Mouse (Mus musculus) right cerebral cortex, postnatal 14 days (tissue): ENCODE measurements around the gene Cyb5b.

Source experiments
- DNase-seq: peaks from one replicate; pipeline ENCODE4 v3.0.0; 2022

The Cyb5b gene

DNA sequence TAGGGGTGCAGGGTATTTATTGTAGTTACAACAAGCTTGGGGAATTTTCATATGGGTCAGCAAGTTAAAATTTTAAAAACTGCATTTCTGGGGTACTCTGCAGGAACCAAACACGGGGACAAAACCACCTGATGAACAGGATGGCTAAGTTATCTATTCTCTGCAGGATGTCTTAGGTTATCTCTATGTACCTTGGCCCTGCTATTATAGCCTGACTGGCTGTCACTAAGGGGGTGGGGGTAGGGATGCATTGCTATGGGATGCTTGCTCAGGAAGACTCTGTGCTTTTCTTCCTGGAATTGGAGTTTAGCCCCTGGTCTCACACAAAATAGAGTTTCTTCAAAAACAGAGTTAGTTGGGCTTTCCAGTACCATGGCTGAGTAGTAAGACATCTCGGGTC lies 83.3 kb downstream of the Cyb5b start:
- DNase-seq: no peak
